Mouse (Mus musculus) thymus, adult 2 months (tissue): Measurements from ENCODE around the gene Hspa4. TPM values are rescaled to one million over a fixed set of nuclear protein-coding genes. Genes with fewer than 3 reads are reported as not detected.

Source experiments
- DNase-seq: peaks from one replicate; pipeline ENCODE4 v3.0.0; 2021
- H3K27ac ChIP-seq: fragments of 200-500 bp; 2 replicates; pipeline ENCODE4 v1.5.1; 2012; ENCODE audit warnings: low read length, control low read depth; ENCODE audit not compliant: control insufficient read depth, insufficient read depth
- H3K27me3 ChIP-seq: fragments of 200-500 bp; 2 replicates; pipeline ENCODE4 v1.6.1; 2012; ENCODE audit warnings: mild to moderate bottlenecking, low read length, moderate library complexity, mixed read lengths; ENCODE audit not compliant: control insufficient read depth, insufficient read depth
- H3K36me3 ChIP-seq: fragments of 200-500 bp; 2 replicates; pipeline ENCODE4 v1.6.1; 2012; ENCODE audit warnings: mild to moderate bottlenecking, low read length, moderate library complexity; ENCODE audit not compliant: control insufficient read depth, insufficient read depth
- H3K4me1 ChIP-seq: fragments of 200-500 bp; replicated peaks from 2 replicates; pipeline ENCODE4 v1.6.1; 2012; ENCODE audit warnings: low read length; ENCODE audit not compliant: control insufficient read depth, insufficient read depth
- H3K4me3 ChIP-seq: fragments of 200-500 bp; 2 replicates; pipeline ENCODE4 v1.5.1; 2012; ENCODE audit warnings: mild to moderate bottlenecking, low read length, control low read depth, moderate library complexity; ENCODE audit not compliant: control insufficient read depth, insufficient read depth
- CTCF ChIP-seq: fragments of 200-500 bp; IDR thresholded peaks from 2 replicates; pipeline ENCODE4 v1.5.1; 2012; ENCODE audit warnings: mild to moderate bottlenecking, control low read depth, low read length, moderate library complexity, borderline replicate concordance; ENCODE audit not compliant: control insufficient read depth, poor library complexity, insufficient read depth; ENCODE audit errors: extremely low read depth
- POLR2A ChIP-seq: fragments of 200-500 bp; IDR thresholded peaks from 2 replicates; pipeline ENCODE4 v1.6.1; 2012; ENCODE audit warnings: mild to moderate bottlenecking, low read length, control low read depth, moderate library complexity; ENCODE audit not compliant: control insufficient read depth, poor library complexity, insufficient read depth; ENCODE audit errors: extremely low read depth
- WGBS: fragments of 180-500 bp; shearing (Covaris S2); methylation state at CpG from one replicate; pipeline ENCODE4 v1.1.7; 2018; 5-methylcytosine and 5-hydroxymethylcytosine counted together
- polyA plus RNA-seq: library from polyadenylated mRNA; depleted of rRNA; stranded (reverse); fragments of >200 nt; gene quantifications from 2 replicates; pipeline ENCODE4 v1.2.3, GENCODE M21; 2012

Gene Hspa4
- polyA plus RNA-seq, 1 experiment, result 29.3 TPM

- WGBS, result 98% methylated on average over 12 of the region's 12 CpGs
- TF ChIP-seq CTCF, result no peak
- no peak for TF ChIP-seq POLR2A
- Histone ChIP-seq H3K27ac (no peak overlapping the region), H3K36me3 (no peaks in the 10 kb centered on the region), H3K27me3 (no peaks in the 10 kb centered on the region), H3K4me3 (no peak overlapping the region), H3K4me1 (no peaks in the 10 kb centered on the region)
- no peak for DNase-seq
These were observed 47.8 kb downstream of the Hspa4 start for GRCm38 (mm10) chr11:53252186-53253119.

- H3K4me1 ChIP-seq, result no peaks in the 10 kb centered on the region
- H3K36me3 ChIP-seq, result no peaks in the 10 kb centered on the region
- no peak overlapping the region for H3K4me3 ChIP-seq
- TF ChIP-seq POLR2A (no peak), CTCF (no peak)
- no peak for DNase-seq
- H3K27ac ChIP-seq, result no peak overlapping the region
- 96% methylated on average over 14 of the region's 14 CpGs for WGBS
- no peaks in the 10 kb centered on the region for H3K27me3 ChIP-seq
These were observed 49.5 kb downstream of the Hspa4 start for GRCm38 (mm10) chr11:53250796-53251195.

- TF ChIP-seq CTCF, result no peak
- TF ChIP-seq POLR2A, result no peak
- H3K36me3 ChIP-seq, result no peaks in the 10 kb centered on the region
- no peak overlapping the region for H3K4me3 ChIP-seq
- 85% methylated on average over 5 of the region's 5 CpGs for WGBS
- no peaks in the 10 kb centered on the region for H3K4me1 ChIP-seq
- no peaks in the 10 kb centered on the region for H3K27me3 ChIP-seq
- no peak for DNase-seq
- no peak overlapping the region for H3K27ac ChIP-seq
These were observed 50.6 kb downstream of the Hspa4 start for GRCm38 (mm10) chr11:53249686-53250085.

- Histone ChIP-seq H3K4me1 (no peaks in the 10 kb centered on the region), H3K27ac (no peak overlapping the region), H3K4me3 (no peak overlapping the region), H3K36me3 (no peaks in the 10 kb centered on the region), H3K27me3 (no peaks in the 10 kb centered on the region)
- no peak for DNase-seq
- WGBS, result 55% methylated on average over 2 of the region's 2 CpGs
- TF ChIP-seq CTCF (no peak), POLR2A (no peak)
These were observed 54.7 kb downstream of the Hspa4 start for GRCm38 (mm10) chr11:53245561-53245960.

GRCm38 (mm10) chr11:53243199-53243598 lies 57.1 kb downstream of the Hspa4 start:
- no peaks in the 10 kb centered on the region for H3K36me3 ChIP-seq
- TF ChIP-seq POLR2A (no peak), CTCF (peak; percentile 61; the same call in 1 of the 2 replicates)
- peak; percentile 16 for DNase-seq
- no peak overlapping the region for H3K4me3 ChIP-seq
- H3K27me3 ChIP-seq, result no peaks in the 10 kb centered on the region
- WGBS, result 73% methylated on average over 11 of the region's 11 CpGs
- H3K27ac ChIP-seq, result no peak overlapping the region
- H3K4me1 ChIP-seq, result no peaks in the 10 kb centered on the region

GRCm38 (mm10) chr11:53233590-53233989 lies 66.7 kb downstream of the Hspa4 start:
- no peak for TF ChIP-seq CTCF
- TF ChIP-seq POLR2A, result no peak
- Histone ChIP-seq H3K27ac (no peak overlapping the region), H3K4me1 (no peaks in the 10 kb centered on the region), H3K27me3 (no peaks in the 10 kb centered on the region), H3K36me3 (no peaks in the 10 kb centered on the region), H3K4me3 (no peak overlapping the region)
- DNase-seq, result no peak
- WGBS, result 65% methylated on average over 9 of the region's 9 CpGs

- DNase-seq, result no peak
- TF ChIP-seq CTCF (no peak), POLR2A (no peak)
- Histone ChIP-seq H3K27ac (no peak overlapping the region), H3K4me1 (no peaks in the 10 kb centered on the region), H3K36me3 (no peaks in the 10 kb centered on the region), H3K27me3 (no peaks in the 10 kb centered on the region), H3K4me3 (no peak overlapping the region)
- 94% methylated on average over 5 of the region's 5 CpGs for WGBS
These were observed 68.4 kb downstream of the Hspa4 start for GRCm38 (mm10) chr11:53231836-53232235.
